Mouse (Mus musculus): Measurements from ENCODE around the gene Pcgf1. TPM values are rescaled to one million over a fixed set of nuclear protein-coding genes. Genes with fewer than 3 reads are reported as not detected.
A peak's percentile ranks its signal among the peaks of the same experiment; 100 is the strongest.

The Pcgf1 gene
- polyA plus RNA-seq, 1 experiment from 2014 or later = 14.4 TPM

DNA sequence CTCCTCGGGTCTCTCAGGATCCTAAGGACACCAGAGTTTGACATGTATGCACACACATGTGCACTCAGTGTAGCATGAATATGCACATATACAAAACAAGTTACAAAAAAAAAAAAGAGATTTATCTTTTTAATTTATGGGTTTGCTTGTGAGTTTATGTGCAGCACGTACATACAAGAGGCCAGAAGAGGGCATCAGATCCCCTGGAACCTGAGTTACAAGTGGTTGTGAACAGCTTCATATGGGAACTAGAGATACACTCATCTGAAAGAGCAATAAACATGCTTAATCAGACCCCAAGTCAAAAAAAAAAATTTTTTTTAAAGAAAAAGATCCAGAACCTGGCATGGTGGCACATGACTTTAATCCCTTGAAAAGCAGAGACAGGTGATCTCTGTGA, 2.7 kb upstream of the Pcgf1 start:
- no peaks in the 10 kb centered on the region for H3K9me3 ChIP-seq (ENCODE audit: control insufficient read depth)
- no peaks in the 10 kb centered on the region; the same call in 1 of the 2 replicates for H3K36me3 ChIP-seq (ENCODE audit: control insufficient read depth, insufficient read depth)
- WGBS = 15% methylated on average over 2 of the region's 2 CpGs
- H3K4me1 ChIP-seq (replicated peaks; ENCODE audit: control insufficient read depth, insufficient read depth, low read length) = peaks cover 3% of the 10 kb centered on the region; the same call in 1 of the 2 replicates
- H3K4me2 ChIP-seq (replicated peaks; ENCODE audit: low read depth) = no peak overlapping the region
- peaks cover 64% of the 10 kb centered on the region for H3K27me3 ChIP-seq (replicated peaks; ENCODE audit: control insufficient read depth, insufficient read depth, low read length)
- ATAC-seq = no peak
- H3K27ac ChIP-seq (ENCODE audit: low read depth, low read length) = no peak overlapping the region
- H3K9ac ChIP-seq (ENCODE audit: low read depth, low read length) = no peak overlapping the region
- no peak overlapping the region for H3K4me3 ChIP-seq (ENCODE audit: low read depth, low read length)
- TF ChIP-seq CTCF (IDR thresholded peaks at IDR 0.05; ENCODE audit: low read depth) = peak; percentile 53

DNA sequence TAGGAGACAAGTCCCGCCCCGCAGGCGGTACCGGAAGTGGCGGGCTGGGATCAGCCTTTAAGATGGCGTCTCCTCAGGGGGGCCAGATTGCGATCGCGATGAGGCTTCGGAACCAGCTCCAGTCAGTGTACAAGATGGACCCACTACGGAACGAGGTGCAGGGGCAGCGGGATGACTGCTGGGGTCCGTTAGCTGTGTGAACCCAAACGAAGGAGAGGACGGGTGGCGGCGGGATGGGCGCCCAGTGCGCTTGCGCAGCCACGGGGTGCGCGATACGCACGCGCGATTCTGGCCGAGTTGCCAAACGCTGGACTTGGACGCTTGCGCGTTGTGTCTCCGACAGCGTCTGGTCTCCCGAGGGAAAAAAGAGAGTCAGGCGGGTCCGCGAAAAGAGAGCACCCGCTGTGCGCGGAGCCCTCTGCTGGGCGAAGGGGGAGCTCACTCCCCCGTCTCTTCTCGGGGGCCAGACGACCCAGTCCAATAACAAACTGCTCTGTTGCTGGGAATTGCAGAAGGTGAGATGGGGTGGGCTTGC, 722 bp downstream of the Pcgf1 start:
- TF ChIP-seq CTCF (IDR thresholded peaks at IDR 0.05; ENCODE audit: low read depth) = peak; percentile 80
- peak overlapping the region; percentile 47 for H3K9ac ChIP-seq (ENCODE audit: low read depth, low read length)
- H3K4me2 ChIP-seq (replicated peaks; ENCODE audit: low read depth) = peak overlapping the region; percentile 98
- peaks cover 38% of the 10 kb centered on the region for H3K27me3 ChIP-seq (replicated peaks; ENCODE audit: control insufficient read depth, insufficient read depth, low read length)
- H3K9me3 ChIP-seq (ENCODE audit: control insufficient read depth) = no peaks in the 10 kb centered on the region
- H3K4me1 ChIP-seq (replicated peaks; ENCODE audit: control insufficient read depth, insufficient read depth, low read length) = 0 out of 2 replicates have a peak, but pooled peaks cover 3% of the 10 kb centered on the region
- under 1% methylated on average over 46 of the region's 46 CpGs for WGBS
- peak overlapping the region; percentile 61 for H3K4me3 ChIP-seq (ENCODE audit: low read depth, low read length)
- peaks cover 22% of the 10 kb centered on the region; the same call in 1 of the 2 replicates for H3K36me3 ChIP-seq (ENCODE audit: control insufficient read depth, insufficient read depth)
- peak; percentile 93 for ATAC-seq
- H3K27ac ChIP-seq (ENCODE audit: low read depth, low read length) = peak overlapping the region; percentile 74; the same call in 1 of the 2 replicates

DNA sequence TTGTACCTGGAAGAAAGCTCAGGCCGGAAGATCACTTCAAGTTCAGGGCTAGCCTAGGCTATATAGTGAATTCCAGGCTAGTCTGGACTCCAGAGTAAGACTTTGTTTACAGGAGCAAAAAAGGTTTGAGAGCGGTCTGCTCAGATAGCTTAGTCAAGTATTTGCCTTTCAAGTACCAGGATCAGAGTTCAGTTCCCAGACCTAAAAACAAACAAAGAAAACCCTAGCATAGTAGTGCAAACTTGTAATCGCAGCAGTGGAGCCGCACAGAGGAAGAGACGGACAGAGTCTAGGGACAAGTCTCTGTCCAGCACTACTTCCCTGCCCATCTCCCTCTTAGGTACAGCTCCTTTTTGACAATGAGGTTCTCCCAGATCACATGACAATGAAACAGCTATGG, 2.5 kb downstream of the Pcgf1 start:
- Histone ChIP-seq H3K36me3 (ENCODE audit: control insufficient read depth, insufficient read depth) (peaks cover 22% of the 10 kb centered on the region; the same call in 1 of the 2 replicates), H3K4me3 (ENCODE audit: low read depth, low read length) (no peak overlapping the region), H3K4me1 (replicated peaks; ENCODE audit: control insufficient read depth, insufficient read depth, low read length) (0 out of 2 replicates have a peak, but pooled peaks cover 3% of the 10 kb centered on the region), H3K4me2 (replicated peaks; ENCODE audit: low read depth) (no peak overlapping the region), H3K9ac (ENCODE audit: low read depth, low read length) (no peak overlapping the region), H3K27me3 (replicated peaks; ENCODE audit: control insufficient read depth, insufficient read depth, low read length) (peaks cover 36% of the 10 kb centered on the region), H3K27ac (ENCODE audit: low read depth, low read length) (no peak overlapping the region), H3K9me3 (ENCODE audit: control insufficient read depth) (no peaks in the 10 kb centered on the region)
- no peak for TF ChIP-seq CTCF (IDR thresholded peaks at IDR 0.05; ENCODE audit: low read depth)
- WGBS = 84% methylated on average over 5 of the region's 5 CpGs
- ATAC-seq = no peak

DNA sequence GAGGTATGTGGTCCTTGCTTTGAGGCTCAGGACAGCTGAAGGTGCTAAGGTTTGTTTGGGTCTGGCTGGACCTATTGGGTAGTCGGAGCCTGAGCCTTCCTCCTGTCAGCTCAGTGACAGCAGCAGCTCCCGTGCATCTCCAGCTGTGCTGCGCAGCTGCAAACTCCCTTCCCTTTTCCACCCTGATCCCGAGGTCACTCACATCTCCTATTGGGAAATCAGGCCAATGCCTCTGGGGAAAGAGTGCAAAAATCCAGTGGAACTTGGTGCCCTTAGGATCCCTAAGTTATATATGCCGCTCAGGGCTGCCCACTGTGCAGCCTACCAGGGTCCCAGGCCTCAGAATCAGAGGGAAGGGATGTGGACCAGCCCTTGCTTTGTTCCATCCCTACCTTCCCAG, 5.8 kb downstream of the Pcgf1 start:
- ATAC-seq = no peak
- no peak for TF ChIP-seq CTCF (IDR thresholded peaks at IDR 0.05; ENCODE audit: low read depth)

DNA sequence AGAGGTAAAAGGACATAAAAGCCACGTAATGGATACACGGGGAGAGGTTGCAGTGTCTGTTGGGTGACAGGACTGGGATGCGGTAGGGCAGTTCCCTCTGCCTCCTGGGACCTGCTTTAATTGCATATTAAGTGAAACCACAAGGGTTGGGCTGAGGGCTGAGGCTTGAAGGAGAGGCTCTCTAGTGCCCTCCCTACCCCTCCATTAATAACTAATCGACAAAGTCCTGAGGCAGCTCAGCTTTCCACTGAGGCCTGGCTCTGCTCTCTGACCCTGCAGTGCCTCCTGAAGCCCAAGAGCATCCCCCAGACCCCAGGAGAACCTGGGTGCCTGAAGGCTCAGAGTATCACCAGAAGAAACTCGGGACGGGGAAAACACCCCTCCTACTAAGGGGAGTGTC, 6.8 kb downstream of the Pcgf1 start:
- Histone ChIP-seq H3K4me3 (ENCODE audit: low read depth, low read length) (no peak overlapping the region), H3K27me3 (replicated peaks; ENCODE audit: control insufficient read depth, insufficient read depth, low read length) (peaks cover 58% of the 10 kb centered on the region), H3K9ac (ENCODE audit: low read depth, low read length) (no peak overlapping the region), H3K4me1 (replicated peaks; ENCODE audit: control insufficient read depth, insufficient read depth, low read length) (no peaks in the 10 kb centered on the region), H3K36me3 (ENCODE audit: control insufficient read depth, insufficient read depth) (peaks cover 22% of the 10 kb centered on the region; the same call in 1 of the 2 replicates), H3K9me3 (ENCODE audit: control insufficient read depth) (no peaks in the 10 kb centered on the region), H3K27ac (ENCODE audit: low read depth, low read length) (no peak overlapping the region), H3K4me2 (replicated peaks; ENCODE audit: low read depth) (no peak overlapping the region)
- ATAC-seq = no peak
- WGBS = 17% methylated on average over 6 of the region's 6 CpGs
- no peak for TF ChIP-seq CTCF (IDR thresholded peaks at IDR 0.05; ENCODE audit: low read depth)

More for the DNA sequence above, 5.8 kb downstream of the Pcgf1 start:
- Histone ChIP-seq H3K9me3 (ENCODE audit: control insufficient read depth) (no peaks in the 10 kb centered on the region), H3K4me3 (ENCODE audit: low read depth, low read length) (no peak overlapping the region), H3K4me1 (replicated peaks; ENCODE audit: control insufficient read depth, insufficient read depth, low read length) (no peaks in the 10 kb centered on the region), H3K27me3 (replicated peaks; ENCODE audit: control insufficient read depth, insufficient read depth, low read length) (peaks cover 52% of the 10 kb centered on the region), H3K9ac (ENCODE audit: low read depth, low read length) (no peak overlapping the region), H3K4me2 (replicated peaks; ENCODE audit: low read depth) (no peak overlapping the region), H3K36me3 (ENCODE audit: control insufficient read depth, insufficient read depth) (peaks cover 22% of the 10 kb centered on the region; the same call in 1 of the 2 replicates), H3K27ac (ENCODE audit: low read depth, low read length) (no peak overlapping the region)
- 44% methylated on average over 5 of the region's 5 CpGs for WGBS

DNA sequence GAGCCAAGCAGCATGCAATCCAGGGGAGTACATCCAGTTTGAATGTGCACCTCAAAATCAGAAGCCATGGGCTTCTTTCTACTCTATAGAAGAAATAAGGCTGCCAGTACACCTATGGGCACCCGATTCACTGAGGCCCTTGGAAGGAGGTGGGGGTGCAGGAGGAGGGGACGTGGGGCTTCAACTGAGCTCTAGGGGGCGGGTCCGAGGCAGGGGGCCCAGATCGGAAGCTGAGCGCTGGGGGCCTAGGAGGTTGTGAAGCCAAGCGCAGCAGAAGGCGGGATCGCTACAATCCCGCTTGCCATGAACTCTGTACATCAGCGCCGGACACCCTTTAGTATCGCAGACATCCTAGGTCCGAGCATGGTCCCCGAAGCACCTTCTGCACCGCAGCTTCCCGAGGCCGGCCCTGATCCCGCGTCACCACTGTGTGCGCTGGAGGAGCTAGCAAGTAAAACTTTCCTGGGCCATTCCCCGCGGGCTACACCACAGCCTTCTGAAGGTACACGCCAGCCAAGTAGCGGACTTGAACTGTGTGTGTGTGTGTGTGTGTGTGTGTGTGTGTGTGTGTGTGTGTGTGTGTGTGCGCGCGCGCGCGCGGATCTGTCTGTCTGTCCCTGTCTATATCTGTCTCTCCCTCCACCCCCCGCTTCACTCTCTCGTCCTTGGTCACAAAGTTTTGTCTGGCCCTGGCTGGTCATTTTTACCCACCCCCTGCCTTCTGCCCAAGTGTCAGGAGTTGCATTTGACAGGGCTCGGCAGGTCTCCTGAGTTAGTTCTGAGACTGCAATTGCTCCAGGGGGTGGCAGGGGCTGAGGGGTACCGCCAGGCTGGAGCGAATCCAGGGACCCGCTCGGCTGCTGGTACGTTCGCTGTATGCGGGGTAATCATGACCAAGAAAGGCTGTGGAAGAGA, 8.7 kb downstream of the Pcgf1 start, which contains the start of gene Lbx2:
TSS of gene Lbx2 (plus strand) at position 247 of the 915 bp plus-strand sequence.
- ATAC-seq = no peak
- no peak for TF ChIP-seq CTCF (IDR thresholded peaks at IDR 0.05; ENCODE audit: low read depth)
- H3K4me1 ChIP-seq (replicated peaks; ENCODE audit: control insufficient read depth, insufficient read depth, low read length) = no peaks in the 10 kb centered on the region
- H3K4me3 ChIP-seq (ENCODE audit: low read depth, low read length) = peak within 1 kb of the TSS; percentile 32; the same call in 1 of the 2 replicates
- H3K4me2 ChIP-seq (replicated peaks; ENCODE audit: low read depth) = peak within 1 kb of the TSS; percentile 55
- 7% methylated on average over 42 of the region's 42 CpGs for WGBS
- no peaks in the 10 kb centered on the region for H3K9me3 ChIP-seq (ENCODE audit: control insufficient read depth)
- H3K36me3 ChIP-seq (ENCODE audit: control insufficient read depth, insufficient read depth) = peaks cover 14% of the 10 kb centered on the region; the same call in 1 of the 2 replicates
- H3K9ac ChIP-seq (ENCODE audit: low read depth, low read length) = no peak within 1 kb of the TSS
- peaks cover 64% of the 10 kb centered on the region for H3K27me3 ChIP-seq (replicated peaks; ENCODE audit: control insufficient read depth, insufficient read depth, low read length)
- no peak within 1 kb of the TSS for H3K27ac ChIP-seq (ENCODE audit: low read depth, low read length)
